Mouse (Mus musculus) stomach, embryonic 16.5 days (tissue): ENCODE results near the gene Flvcr1. TPM values are rescaled to one million over a fixed set of nuclear protein-coding genes. Genes with fewer than 3 reads are reported as not detected.

Experiments
- ATAC-seq: fragments of 200-750 bp; cut with Nextera tagmentation; 2 replicates; pipeline ENCODE4 v1.8.0; 2017; ENCODE audit warnings: moderate number of reproducible peaks, moderate TSS enrichment; ENCODE audit not compliant: insufficient read depth, low FRiP score
- H3K27ac ChIP-seq: fragments of 300-500 bp; sonication (generic); 2 replicates; pipeline ENCODE4 v1.5.1; 2014; ENCODE audit warnings: low read length
- H3K27me3 ChIP-seq: fragments of 300-500 bp; sonication (generic); 2 replicates; pipeline ENCODE4 v1.6.1; 2014; ENCODE audit warnings: low read length, control low read depth, mixed read lengths; ENCODE audit not compliant: control insufficient read depth, insufficient read depth
- H3K36me3 ChIP-seq: fragments of 300-500 bp; sonication (generic); 2 replicates; pipeline ENCODE4 v1.6.1; 2014; ENCODE audit warnings: low read length; ENCODE audit not compliant: control insufficient read depth, insufficient read depth
- H3K4me1 ChIP-seq: fragments of 300-500 bp; sonication (generic); 2 replicates; pipeline ENCODE4 v1.6.1; 2014; ENCODE audit warnings: low read length, control low read depth, mixed read lengths; ENCODE audit not compliant: control insufficient read depth, insufficient read depth
- H3K4me2 ChIP-seq: fragments of 300-500 bp; sonication (generic); 2 replicates; pipeline ENCODE4 v1.6.1; 2014; ENCODE audit warnings: low read depth, low read length, mixed read lengths
- H3K4me3 ChIP-seq: fragments of 300-500 bp; sonication (generic); replicated peaks from 2 replicates; pipeline ENCODE4 v1.5.1; 2014; ENCODE audit warnings: mild to moderate bottlenecking, low read length
- H3K9ac ChIP-seq: fragments of 300-500 bp; sonication (generic); 2 replicates; pipeline ENCODE4 v1.6.1; 2014; ENCODE audit warnings: low read length
- H3K9me3 ChIP-seq: fragments of 300-500 bp; sonication (generic); replicated peaks from 2 replicates; pipeline ENCODE4 v1.6.1; 2016; ENCODE audit warnings: low read length, control low read depth; ENCODE audit not compliant: control insufficient read depth
- WGBS: fragments of 180-500 bp; shearing (Covaris S2); extraction: QIAGEN DNeasy Blood & Tissue Kit; methylation state at CpG from one replicate; pipeline ENCODE4 v1.1.7; 2014; 5-methylcytosine and 5-hydroxymethylcytosine counted together
- polyA plus RNA-seq: library from polyadenylated mRNA; unstranded; fragments of >200 nt; fragmentation: Nextera tagmentation; extraction: Ambion mirVana; gene quantifications from 2 replicates; pipeline ENCODE4 v1.2.1, GENCODE M21; 2015

Flvcr1 gene
- polyA plus RNA-seq, 1 experiment from 2014 or later = 5.1 TPM

DNA sequence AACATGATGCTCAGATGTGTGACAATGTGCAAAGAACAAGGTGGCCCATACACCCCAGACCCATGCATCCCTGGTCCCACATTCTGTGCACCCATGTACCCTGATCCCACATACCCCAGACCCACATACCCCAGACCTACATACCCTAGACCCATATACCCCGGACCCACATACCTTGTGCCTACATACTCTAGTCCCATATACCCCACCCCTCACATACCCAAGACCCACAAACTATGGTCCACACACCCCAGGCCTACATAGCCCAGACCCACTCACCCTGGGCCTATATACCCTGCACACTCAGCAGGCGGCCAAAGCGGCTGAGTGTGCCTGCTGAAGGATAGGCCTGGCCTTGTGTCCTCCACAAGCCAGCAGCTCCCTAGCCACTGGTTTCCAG lies 63.2 kb downstream of the Flvcr1 start:
- no peak overlapping the region for H3K4me2 ChIP-seq
- no peaks in the 10 kb centered on the region for H3K36me3 ChIP-seq
- H3K4me1 ChIP-seq = no peaks in the 10 kb centered on the region
- no peaks in the 10 kb centered on the region for H3K27me3 ChIP-seq
- no peak for ATAC-seq
- H3K9me3 ChIP-seq = no peaks in the 10 kb centered on the region
- WGBS = 88% methylated on average over 3 of the region's 3 CpGs
- H3K9ac ChIP-seq = no peak overlapping the region
- H3K4me3 ChIP-seq = no peak overlapping the region
- H3K27ac ChIP-seq = no peak overlapping the region

DNA sequence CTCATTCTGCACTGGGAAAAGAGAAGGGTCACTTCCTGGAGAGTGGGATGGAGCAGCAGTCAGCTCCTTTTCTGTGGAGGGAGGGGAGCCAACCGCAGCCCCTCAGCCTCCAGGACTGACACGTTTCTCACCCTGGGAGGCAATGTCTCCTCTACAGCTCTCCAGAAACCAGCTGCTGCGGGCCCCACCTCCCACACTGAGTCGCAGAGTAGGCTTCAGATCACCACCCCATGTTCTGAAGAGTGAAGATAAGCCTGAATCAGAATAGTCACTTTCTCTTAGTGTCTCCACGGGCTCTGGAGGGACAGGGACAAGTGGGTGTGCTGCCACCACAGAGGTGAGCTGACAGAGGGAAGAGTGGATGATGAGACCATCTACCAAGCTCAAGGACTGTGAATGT lies 67.1 kb downstream of the Flvcr1 start:
- WGBS = 74% methylated on average over 5 of the region's 5 CpGs
- ATAC-seq = no peak
- no peak overlapping the region for H3K9ac ChIP-seq
- no peak overlapping the region for H3K27ac ChIP-seq
- no peaks in the 10 kb centered on the region for H3K4me1 ChIP-seq
- no peaks in the 10 kb centered on the region for H3K9me3 ChIP-seq
- H3K4me2 ChIP-seq = no peak overlapping the region
- H3K4me3 ChIP-seq = no peak overlapping the region
- no peaks in the 10 kb centered on the region for H3K27me3 ChIP-seq
- no peaks in the 10 kb centered on the region for H3K36me3 ChIP-seq

Other genes starting within 250 kb of the Flvcr1 start
- 12.6 and 12.7 TPM in 2 replicates for gene Rps6kc1, start 114.4 kb downstream of the Flvcr1 start, polyA plus RNA-seq
- gene Angel2, start 101.0 kb downstream of the Flvcr1 start, polyA plus RNA-seq = 29.9 and 30.8 TPM in 2 replicates
- 15.0 and 19.2 TPM in 2 replicates for gene Vash2, start 46.9 kb downstream of the Flvcr1 start, polyA plus RNA-seq
- not detected in 2 replicates for gene Spata45, start 10.5 kb upstream of the Flvcr1 start, polyA plus RNA-seq
- 14.1 and 15.1 TPM in 2 replicates for gene Tatdn3, start 36.8 kb upstream of the Flvcr1 start, polyA plus RNA-seq
- gene Nsl1, start 36.9 kb upstream of the Flvcr1 start, polyA plus RNA-seq = 15.6 and 17.9 TPM in 2 replicates
- gene Batf3, start 71.7 kb upstream of the Flvcr1 start, polyA plus RNA-seq = 8.0 and 8.4 TPM in 2 replicates
- not detected in 2 replicates for gene Fam71a, start 138.7 kb upstream of the Flvcr1 start, polyA plus RNA-seq
- 4.7 and 5.9 TPM in 2 replicates for gene Atf3, start 191.9 kb upstream of the Flvcr1 start, polyA plus RNA-seq